Mouse (Mus musculus) intestine, embryonic 14.5 days (tissue): ENCODE data around the gene Lgals2. TPM values are rescaled to one million over a fixed set of nuclear protein-coding genes. Genes with fewer than 3 reads are reported as not detected.

Experiments used
- ATAC-seq: fragments of 200-750 bp; cut with Nextera tagmentation; replicated peaks from 2 replicates; pipeline ENCODE4 v1.8.0; 2017; ENCODE audit warnings: low read depth, moderate number of reproducible peaks, moderate TSS enrichment, moderate library complexity; ENCODE audit not compliant: low FRiP score, low TSS enrichment
- DNase-seq: peaks from one replicate; pipeline ENCODE4 v3.0.0-alpha.2; 2018; ENCODE audit warnings: low spot score
- H3K27ac ChIP-seq: fragments of 300-500 bp; sonication (generic); 2 replicates; pipeline ENCODE4 v1.5.1; 2014; ENCODE audit warnings: low read depth, mild to moderate bottlenecking, control low read depth
- H3K27me3 ChIP-seq: fragments of 300-500 bp; sonication (generic); replicated peaks from 2 replicates; pipeline ENCODE4 v1.6.1; 2014; ENCODE audit warnings: low read length, control low read depth; ENCODE audit not compliant: control insufficient read depth, insufficient read depth
- H3K36me3 ChIP-seq: fragments of 300-500 bp; sonication (generic); 2 replicates; pipeline ENCODE4 v1.6.1; 2014; ENCODE audit warnings: low read length, control low read depth; ENCODE audit not compliant: control insufficient read depth, insufficient read depth
- H3K4me1 ChIP-seq: fragments of 300-500 bp; sonication (generic); replicated peaks from 2 replicates; pipeline ENCODE4 v1.6.1; 2014; ENCODE audit warnings: low read length, control low read depth, mixed read lengths; ENCODE audit not compliant: control insufficient read depth, insufficient read depth
- H3K4me2 ChIP-seq: fragments of 300-500 bp; sonication (generic); 2 replicates; pipeline ENCODE4 v1.6.1; 2014; ENCODE audit warnings: low read length
- H3K4me3 ChIP-seq: fragments of 300-500 bp; sonication (generic); 2 replicates; pipeline ENCODE4 v1.5.1; 2014; ENCODE audit warnings: low read depth, low read length, control low read depth, mixed read lengths
- H3K9ac ChIP-seq: fragments of 300-500 bp; sonication (generic); 2 replicates; pipeline ENCODE4 v1.6.1; 2014; ENCODE audit warnings: mild to moderate bottlenecking, low read length
- H3K9me3 ChIP-seq: fragments of 300-500 bp; sonication (generic); 2 replicates; pipeline ENCODE4 v1.6.1; 2016; ENCODE audit warnings: low read length, control low read depth; ENCODE audit not compliant: control insufficient read depth
- WGBS: fragments of 180-500 bp; shearing (Covaris S2); extraction: QIAGEN DNeasy Blood & Tissue Kit; methylation state at CpG from one replicate; pipeline ENCODE4 v1.1.7; 2014; 5-methylcytosine and 5-hydroxymethylcytosine counted together
- polyA plus RNA-seq: library from polyadenylated mRNA; unstranded; fragments of >200 nt; fragmentation: Nextera tagmentation; extraction: Ambion mirVana; gene quantifications from 2 replicates; pipeline ENCODE4 v1.2.1, GENCODE M21; 2014

Gene Lgals2
- polyA plus RNA-seq, 1 experiment from 2014 or later, result 848 TPM

DNA sequence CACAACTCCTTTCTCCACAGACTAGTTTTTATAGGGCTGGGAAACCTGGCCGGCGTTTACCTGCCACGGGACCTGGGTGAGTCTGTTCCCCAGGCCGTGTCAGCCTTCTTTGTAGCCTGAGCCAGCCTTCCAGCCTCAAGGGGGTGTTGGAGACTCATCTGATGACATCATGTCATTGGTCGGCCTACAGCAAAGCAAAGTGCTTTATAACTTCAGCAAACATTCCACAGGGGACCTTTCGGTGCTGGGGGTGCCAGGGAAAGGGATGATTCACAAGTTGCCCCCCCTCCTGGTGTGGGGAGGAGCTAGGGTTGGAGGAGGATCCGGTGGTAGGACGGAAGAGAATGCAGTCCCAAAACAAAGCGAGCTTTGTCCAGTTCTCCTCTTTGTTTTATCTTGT lies 10.5 kb downstream of the Lgals2 start:
- H3K36me3 ChIP-seq, result peaks cover 19% of the 10 kb centered on the region
- ATAC-seq, result peak; percentile 53
- no peaks in the 10 kb centered on the region for H3K9me3 ChIP-seq
- H3K4me1 ChIP-seq, result peaks cover 36% of the 10 kb centered on the region
- WGBS, result 23% methylated on average over 9 of the region's 9 CpGs
- H3K4me2 ChIP-seq, result peak overlapping the region; percentile 73
- H3K27me3 ChIP-seq, result no peaks in the 10 kb centered on the region
- DNase-seq, result peak; percentile 80
- H3K4me3 ChIP-seq, result peak overlapping the region; percentile 57
- H3K27ac ChIP-seq, result peak overlapping the region; percentile 95
- peak overlapping the region; percentile 91 for H3K9ac ChIP-seq

- DNase-seq (peak; percentile 70), ATAC-seq (no peak)
- Histone ChIP-seq H3K4me1 (peaks cover 45% of the 10 kb centered on the region), H3K9me3 (no peaks in the 10 kb centered on the region), H3K4me3 (peak overlapping the region; percentile 57), H3K9ac (peak overlapping the region; percentile 91), H3K27ac (peak overlapping the region; percentile 95), H3K36me3 (peaks cover 10% of the 10 kb centered on the region; the same call in 1 of the 2 replicates), H3K27me3 (no peaks in the 10 kb centered on the region), H3K4me2 (peak overlapping the region; percentile 73)
- WGBS, result 27% methylated on average over 21 of the region's 21 CpGs
Measured at GRCm38 (mm10) chr15:78843581-78844469, 11.5 kb downstream of the Lgals2 start.

- peaks cover 45% of the 10 kb centered on the region for H3K4me1 ChIP-seq
Measured at GRCm38 (mm10) chr15:78842371-78843163, 12.8 kb downstream of the Lgals2 start, which contains the start of gene Cdc42ep1. Cdc42ep1 (plus strand) TSS chr15:78842624.

DNA sequence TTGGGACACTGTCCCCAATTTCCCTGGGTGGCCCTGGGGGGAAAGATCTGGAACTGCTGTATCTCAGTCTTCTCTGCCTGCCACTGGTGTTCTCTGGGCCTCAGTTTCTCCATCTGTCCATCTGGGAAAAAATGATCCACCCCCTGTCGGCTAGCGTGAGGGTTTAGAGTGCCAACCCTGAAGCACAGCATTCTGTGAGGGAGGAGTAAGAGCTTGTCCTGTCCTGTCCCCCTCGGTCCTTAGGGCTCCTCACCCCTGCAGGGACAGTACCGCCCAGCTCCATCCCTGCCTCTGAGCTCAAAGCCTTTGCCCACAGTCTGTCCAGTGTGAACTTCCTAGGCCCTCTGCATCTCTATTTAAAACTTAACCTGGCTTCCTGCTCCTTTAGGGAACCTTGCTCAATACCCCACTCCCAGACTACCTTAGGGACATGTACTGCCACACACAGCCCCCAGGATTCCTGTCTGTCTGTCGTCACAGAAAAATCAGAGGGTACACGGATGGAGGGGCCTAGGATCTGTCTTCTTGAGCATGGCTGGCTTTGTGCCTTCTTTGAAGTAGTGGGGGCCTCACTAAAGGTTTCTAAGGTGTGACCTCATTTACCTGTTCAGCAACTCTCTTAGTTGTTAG lies 14.1 kb downstream of the Lgals2 start:
- no peaks in the 10 kb centered on the region for H3K9me3 ChIP-seq
- no peak overlapping the region for H3K27ac ChIP-seq
- no peaks in the 10 kb centered on the region for H3K36me3 ChIP-seq
- no peak overlapping the region for H3K4me2 ChIP-seq
- no peak overlapping the region for H3K9ac ChIP-seq
- peaks cover 48% of the 10 kb centered on the region for H3K4me1 ChIP-seq
- no peaks in the 10 kb centered on the region for H3K27me3 ChIP-seq
- no peak overlapping the region for H3K4me3 ChIP-seq
- no peak for ATAC-seq
- WGBS, result 64% methylated on average over 6 of the region's 6 CpGs
- no peak for DNase-seq

More at GRCm38 (mm10) chr15:78842371-78843163, 12.8 kb downstream of the Lgals2 start, which contains the start of gene Cdc42ep1:
- Histone ChIP-seq H3K4me3 (peak within 1 kb of the TSS; percentile 57), H3K4me2 (peak within 1 kb of the TSS; percentile 73), H3K27me3 (no peaks in the 10 kb centered on the region), H3K9me3 (no peaks in the 10 kb centered on the region), H3K27ac (peak within 1 kb of the TSS; percentile 95), H3K9ac (peak within 1 kb of the TSS; percentile 91), H3K36me3 (peaks cover 4% of the 10 kb centered on the region; the same call in 1 of the 2 replicates)
- peak; percentile 70 for ATAC-seq
- WGBS, result under 1% methylated on average over 85 of the region's 86 CpGs
- peak; percentile 79 for DNase-seq

DNA sequence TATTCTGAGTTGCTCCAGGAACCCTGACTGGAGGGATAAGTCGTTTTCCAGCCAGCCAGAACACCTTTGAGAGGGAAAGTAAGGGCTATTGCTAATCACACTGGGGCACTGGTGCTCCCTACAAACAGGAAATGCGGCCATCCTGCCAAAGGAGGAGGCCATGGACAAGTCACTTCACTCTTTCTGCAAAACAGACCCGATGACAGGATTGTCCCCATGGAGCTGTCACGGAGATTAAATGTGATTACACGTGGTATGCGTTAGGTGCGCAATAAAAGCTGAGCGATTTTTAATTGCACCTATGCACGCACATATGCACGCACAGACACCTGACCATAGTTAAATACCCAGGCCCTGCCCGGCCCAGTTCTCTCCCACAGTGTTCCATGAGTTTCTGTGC lies 14.6 kb downstream of the Lgals2 start:
- H3K9me3 ChIP-seq, result no peaks in the 10 kb centered on the region
- H3K27ac ChIP-seq, result peak overlapping the region; percentile 74; the same call in 1 of the 2 replicates
- peaks cover 53% of the 10 kb centered on the region for H3K4me1 ChIP-seq
- no peak for DNase-seq
- ATAC-seq, result no peak
- H3K27me3 ChIP-seq, result no peaks in the 10 kb centered on the region
- no peaks in the 10 kb centered on the region for H3K36me3 ChIP-seq
- no peak overlapping the region for H3K4me3 ChIP-seq
- H3K9ac ChIP-seq, result no peak overlapping the region
- WGBS, result 64% methylated on average over 11 of the region's 11 CpGs
- H3K4me2 ChIP-seq, result no peak overlapping the region

DNA sequence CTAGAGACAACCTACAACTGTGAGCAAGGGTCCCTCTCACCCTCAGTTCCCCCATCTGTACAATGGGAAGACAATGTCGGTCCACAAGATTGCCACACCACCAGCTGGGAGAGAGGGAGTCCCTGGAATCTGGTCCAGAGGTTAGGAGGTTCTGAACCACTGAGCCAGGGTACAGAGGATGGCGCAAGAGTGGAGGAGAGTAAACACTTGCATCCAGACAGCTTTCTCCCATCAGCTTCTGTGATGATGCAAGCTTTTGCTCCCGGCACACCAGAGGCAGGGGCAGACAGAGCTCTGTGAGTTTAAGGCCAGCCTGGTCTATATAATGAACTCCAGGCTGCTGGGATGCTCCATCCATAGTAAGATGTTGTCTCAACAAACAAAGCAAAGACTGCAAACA lies 15.1 kb downstream of the Lgals2 start:
- DNase-seq (no peak), ATAC-seq (no peak)
- Histone ChIP-seq H3K9ac (no peak overlapping the region), H3K27me3 (no peaks in the 10 kb centered on the region), H3K4me1 (peaks cover 55% of the 10 kb centered on the region), H3K36me3 (no peaks in the 10 kb centered on the region), H3K4me3 (no peak overlapping the region), H3K9me3 (no peaks in the 10 kb centered on the region), H3K27ac (peak overlapping the region; percentile 74; the same call in 1 of the 2 replicates), H3K4me2 (no peak overlapping the region)
- 50% methylated on average over 3 of the region's 3 CpGs for WGBS

DNA sequence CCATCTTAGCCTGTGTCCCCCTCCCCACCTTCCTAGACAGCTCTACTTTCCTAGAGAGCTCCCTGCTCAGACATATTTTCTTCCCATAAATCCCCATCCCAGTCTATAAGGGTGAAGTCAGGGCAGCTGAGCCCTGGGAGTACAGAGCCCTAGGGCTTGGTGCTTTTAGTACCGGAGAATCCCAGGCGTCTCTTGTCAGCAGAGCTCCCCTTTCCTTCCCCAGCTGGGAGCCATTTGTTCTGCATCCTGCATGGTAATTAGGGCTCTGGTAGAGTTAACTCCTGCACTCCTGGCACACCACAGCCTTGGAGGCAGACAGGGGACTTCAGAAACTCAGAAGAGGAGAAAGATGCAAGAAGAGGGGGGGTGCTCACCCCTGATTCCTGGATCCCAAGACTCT lies 15.6 kb downstream of the Lgals2 start:
- H3K4me2 ChIP-seq, result no peak overlapping the region
- 17% methylated on average over 2 of the region's 2 CpGs for WGBS
- no peak for ATAC-seq
- peak; percentile 61 for DNase-seq
- H3K36me3 ChIP-seq, result no peaks in the 10 kb centered on the region
- no peaks in the 10 kb centered on the region for H3K27me3 ChIP-seq
- H3K4me1 ChIP-seq, result peaks cover 56% of the 10 kb centered on the region
- no peaks in the 10 kb centered on the region for H3K9me3 ChIP-seq
- H3K4me3 ChIP-seq, result no peak overlapping the region
- peak overlapping the region; percentile 74 for H3K27ac ChIP-seq
- 0 out of 2 replicates have a peak overlapping the region, but pooled peaks have one; percentile 13 for H3K9ac ChIP-seq

DNA sequence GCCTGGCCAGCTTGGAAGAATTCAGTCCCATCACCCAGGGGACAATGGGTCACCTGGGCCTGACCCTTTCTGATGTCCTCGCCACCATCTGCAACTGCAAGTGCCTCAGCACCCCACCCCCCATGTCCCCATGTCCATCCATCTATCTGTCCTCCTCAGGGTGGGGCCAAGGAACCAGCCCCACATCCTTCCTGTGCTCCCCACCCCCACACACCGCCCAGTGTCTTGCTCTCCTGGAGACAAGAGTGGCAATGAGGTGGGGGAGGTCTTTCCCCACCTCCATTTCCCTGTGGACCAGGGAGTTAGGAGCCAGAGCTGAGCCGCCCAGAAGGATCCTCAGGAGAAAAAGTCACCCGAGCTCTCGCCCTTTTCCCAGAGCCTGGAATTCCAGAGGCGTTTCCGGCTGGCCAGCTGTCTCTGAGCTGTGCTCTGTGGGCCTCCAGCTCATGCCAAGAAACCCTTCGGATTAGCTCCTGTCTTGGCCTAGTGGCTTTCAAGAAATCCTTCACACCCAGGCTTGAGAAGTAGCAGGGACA lies 19.2 kb downstream of the Lgals2 start:
- DNase-seq, result peak; percentile 60
- no peak for ATAC-seq
- 39% methylated on average over 8 of the region's 8 CpGs for WGBS

More for the DNA sequence above, 19.2 kb downstream of the Lgals2 start:
- no peaks in the 10 kb centered on the region for H3K27me3 ChIP-seq
- no peak overlapping the region for H3K4me3 ChIP-seq
- peak overlapping the region; percentile 94 for H3K27ac ChIP-seq
- H3K36me3 ChIP-seq, result no peaks in the 10 kb centered on the region
- H3K9me3 ChIP-seq, result no peaks in the 10 kb centered on the region
- H3K4me2 ChIP-seq, result peak overlapping the region; percentile 23; the same call in 1 of the 2 replicates
- H3K4me1 ChIP-seq, result peaks cover 70% of the 10 kb centered on the region
- H3K9ac ChIP-seq, result peak overlapping the region; percentile 22; the same call in 1 of the 2 replicates
